Mouse (Mus musculus) embryonic fibroblast, embryonic 13.5 days (primary cell): ENCODE measurements around the gene Dhx40.

ENCODE experiments used
- CTCF ChIP-seq: IDR thresholded peaks from 2 replicates; pipeline ENCODE4 v1.5.1; 2011; ENCODE audit warnings: mild to moderate bottlenecking, control low read depth, low read length, moderate library complexity, borderline replicate concordance; ENCODE audit not compliant: insufficient read depth
- POLR2A ChIP-seq: IDR thresholded peaks from 2 replicates; pipeline ENCODE4 v1.6.1; 2011; ENCODE audit warnings: low read depth, mild to moderate bottlenecking, control low read depth, low read length, moderate library complexity

- TF ChIP-seq CTCF: no peak
- no peak for TF ChIP-seq POLR2A
Measured at GRCm38 (mm10) chr11:86738956-86739355, 68.6 kb downstream of the Dhx40 start.
